Mouse (Mus musculus): ENCODE data around the gene Bdh2. TPM values are rescaled to one million over a fixed set of nuclear protein-coding genes. Genes with fewer than 3 reads are reported as not detected.

Bdh2 gene
- polyA plus RNA-seq (2012; rRNA removed): 4.8 and 5.2 TPM in 2 replicates

DNA sequence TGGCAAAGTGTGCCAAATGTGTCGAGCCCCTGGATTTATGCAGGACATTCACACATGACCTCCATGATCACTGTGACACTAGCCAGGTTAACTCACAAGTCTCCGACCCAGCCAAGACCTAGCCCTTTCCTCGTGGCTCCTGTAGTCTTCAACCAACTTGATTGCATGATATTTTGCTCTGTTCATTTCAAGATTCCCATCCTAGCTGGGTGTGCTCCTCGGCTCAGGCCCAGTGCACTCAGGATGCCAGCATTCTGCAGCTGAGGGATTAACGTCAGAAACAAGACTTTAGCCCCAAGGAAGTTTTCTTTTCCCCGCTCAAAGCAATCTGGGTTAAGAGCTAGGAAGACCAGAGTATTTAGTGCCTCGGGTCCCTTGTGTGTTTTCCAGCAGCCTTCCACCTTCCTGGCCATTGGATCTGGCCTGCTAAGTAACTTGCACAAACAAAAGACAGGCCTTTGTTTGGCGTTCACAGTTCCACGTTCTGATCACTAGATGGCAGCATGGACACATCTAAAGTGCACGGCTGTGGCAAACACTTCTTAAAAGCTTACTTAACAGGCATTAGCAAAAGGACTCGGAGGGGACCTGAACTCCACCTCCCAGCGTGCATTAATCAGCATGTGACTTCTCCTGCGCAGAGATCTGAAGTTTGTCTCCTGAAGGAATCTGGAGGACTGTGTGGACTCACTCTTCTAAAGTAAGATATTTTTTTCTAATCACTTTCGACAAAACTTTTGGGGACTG lies at the start of gene Bdh2:
Bdh2 (plus strand) TSS at position 553 of the 747 bp plus-strand sequence.
- peak; percentile 28 for DNase-seq (ENCODE audit: low read depth)

DNA sequence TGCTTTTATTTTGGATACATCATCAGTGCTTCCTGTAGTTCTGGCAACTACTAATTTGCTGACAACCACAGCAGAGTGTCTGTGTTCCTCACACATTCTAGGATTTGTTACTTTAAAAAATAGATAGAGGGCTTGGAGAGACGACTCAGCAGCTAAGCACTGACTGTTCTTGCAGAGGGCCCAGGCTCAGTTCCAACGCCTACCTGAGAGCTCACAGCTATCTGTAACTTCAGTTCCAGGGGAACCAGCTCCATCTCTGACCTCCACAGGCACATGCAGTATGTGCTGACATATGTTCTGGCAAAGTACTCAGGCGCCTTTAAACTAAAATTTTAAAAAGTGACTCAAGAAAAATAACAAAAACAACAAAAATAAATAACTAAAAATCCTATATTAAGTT lies 49.0 kb upstream of the Bdh2 start:
- DNase-seq (ENCODE audit: low read depth): no peak

- no peak for DNase-seq (ENCODE audit: low read depth)
Observed at GRCm38 (mm10) chr3:135232462-135232861, 48.6 kb upstream of the Bdh2 start.

DNA sequence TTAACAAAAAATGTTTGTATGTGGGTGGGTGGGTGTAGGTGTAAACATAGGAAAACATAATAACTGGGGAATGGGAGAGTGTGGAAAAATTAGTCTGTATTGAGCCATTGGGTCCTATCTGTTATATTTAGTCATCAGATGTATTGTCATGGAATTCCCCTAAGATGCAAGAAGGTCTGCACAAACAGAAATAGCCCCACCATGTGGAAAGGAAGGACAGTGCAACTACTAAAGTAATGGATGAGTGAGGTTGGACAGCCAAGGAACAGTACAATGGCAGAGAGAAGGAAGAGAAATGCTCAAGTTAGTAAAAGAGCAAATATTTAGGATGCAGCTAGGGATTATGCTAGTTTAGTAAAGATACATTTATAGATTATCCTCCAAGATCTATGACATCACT lies 35.3 kb upstream of the Bdh2 start:
- DNase-seq (ENCODE audit: low read depth): no peak

- DNase-seq (ENCODE audit: low read depth): no peak
Observed at GRCm38 (mm10) chr3:135246828-135247227, 34.2 kb upstream of the Bdh2 start.

DNA sequence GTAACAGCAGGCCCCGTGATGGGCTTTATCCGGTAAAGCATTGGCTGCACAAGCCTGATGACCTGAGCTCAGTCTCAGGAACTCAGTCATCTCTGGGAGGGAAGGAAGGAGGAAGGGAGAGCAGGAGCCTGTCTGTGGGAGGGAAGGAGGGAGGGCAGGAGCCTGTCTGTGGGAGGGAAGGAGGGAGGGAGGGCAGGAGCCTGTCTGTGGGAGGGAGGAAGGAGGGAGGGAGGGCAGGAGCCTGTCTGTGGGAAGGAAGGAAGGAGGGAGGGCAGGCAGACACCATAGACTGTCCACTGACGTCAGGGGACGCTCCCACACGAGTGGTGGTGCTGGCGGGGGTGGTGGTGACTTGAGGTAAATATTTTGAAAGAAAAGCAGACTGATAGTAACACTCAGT lies 31.9 kb upstream of the Bdh2 start:
- DNase-seq (ENCODE audit: low read depth): no peak

DNA sequence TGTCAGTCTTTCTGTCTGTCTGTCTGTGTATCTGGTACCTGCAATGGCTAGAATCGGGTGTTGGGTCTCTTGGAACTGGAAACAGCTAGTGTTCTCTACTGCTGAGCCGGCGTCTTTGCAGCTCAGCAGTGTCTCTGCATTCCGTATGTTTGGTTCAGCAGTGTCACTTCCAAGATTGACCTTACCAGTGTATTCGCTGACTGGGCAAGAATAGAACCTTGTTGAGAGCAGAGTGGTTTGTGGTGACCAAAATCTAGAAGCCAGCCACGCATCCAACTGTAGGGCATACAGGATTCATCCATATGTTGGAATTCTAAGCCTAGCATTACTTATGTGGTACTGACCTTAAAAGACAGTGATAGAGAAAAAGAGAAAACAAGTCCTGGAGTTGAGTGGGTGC lies 29.2 kb upstream of the Bdh2 start:
- no peak for DNase-seq (ENCODE audit: low read depth)

DNA sequence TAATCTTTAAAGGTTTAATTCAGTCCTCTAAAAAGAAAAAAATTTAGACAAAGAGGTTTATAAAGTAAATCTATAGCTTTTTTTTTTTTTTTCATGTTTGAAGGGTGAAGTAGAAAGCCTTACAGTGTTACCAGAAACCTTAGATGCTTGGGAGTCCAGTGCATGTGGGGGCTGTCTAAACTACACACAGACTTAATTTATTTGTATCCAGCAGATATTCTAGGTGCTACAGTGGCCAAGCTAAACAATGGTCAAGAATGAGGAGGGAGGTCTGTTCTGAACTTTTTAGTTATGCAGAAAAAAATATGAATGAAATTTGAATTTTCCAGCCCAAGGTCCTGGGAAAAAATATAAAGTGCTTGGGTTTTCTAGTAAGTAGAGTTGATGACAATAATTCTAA lies 26.2 kb upstream of the Bdh2 start:
- no peak for DNase-seq (ENCODE audit: low read depth)

DNA sequence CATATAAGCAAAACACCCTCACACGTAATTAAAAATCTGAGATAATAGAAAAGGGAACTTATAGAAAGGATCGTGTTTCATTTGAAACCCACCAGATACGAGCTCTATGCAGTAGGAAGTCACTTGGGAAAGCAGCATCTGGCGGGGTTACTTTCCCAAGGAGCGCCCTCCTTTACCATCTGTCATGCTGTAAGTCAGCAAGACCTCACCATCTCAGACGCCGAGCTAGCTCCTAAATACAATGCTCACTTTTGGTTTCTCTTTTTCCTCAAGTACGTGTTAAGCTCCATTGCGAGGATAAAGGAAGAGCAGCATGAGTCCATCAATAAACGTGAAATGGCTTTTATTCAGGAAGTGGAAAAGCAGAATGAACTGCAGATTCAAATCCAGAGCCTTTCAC lies 22.1 kb upstream of the Bdh2 start:
- no peak for DNase-seq (ENCODE audit: low read depth)

GRCm38 (mm10) chr3:135260233-135260632 lies 20.8 kb upstream of the Bdh2 start:
- no peak for DNase-seq (ENCODE audit: low read depth)

- DNase-seq (ENCODE audit: low read depth): no peak
Observed at GRCm38 (mm10) chr3:135268616-135269015, 12.4 kb upstream of the Bdh2 start.

- DNase-seq (ENCODE audit: low read depth): no peak
Observed at GRCm38 (mm10) chr3:135269391-135269990, 11.5 kb upstream of the Bdh2 start.

DNA sequence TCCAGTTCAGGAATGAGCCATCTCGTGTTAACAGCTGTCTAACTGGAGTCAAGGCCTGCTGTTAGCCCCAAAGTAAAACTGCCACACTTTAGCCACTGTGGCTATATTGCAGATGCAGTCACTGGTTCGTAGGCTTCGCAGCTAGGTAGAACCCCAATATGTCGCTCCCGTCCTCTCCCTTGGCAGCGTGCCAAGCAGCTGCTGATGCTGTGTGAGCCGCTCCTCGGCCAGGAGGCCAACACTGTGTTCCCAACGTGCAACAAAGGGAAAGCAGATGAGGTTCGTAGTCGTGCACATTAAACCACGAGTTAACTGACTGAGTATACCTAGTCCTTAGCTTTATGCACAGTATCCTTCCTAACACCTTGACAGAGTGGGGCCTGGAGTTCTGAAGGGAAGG lies 8.4 kb upstream of the Bdh2 start:
- no peak for DNase-seq (ENCODE audit: low read depth)

DNA sequence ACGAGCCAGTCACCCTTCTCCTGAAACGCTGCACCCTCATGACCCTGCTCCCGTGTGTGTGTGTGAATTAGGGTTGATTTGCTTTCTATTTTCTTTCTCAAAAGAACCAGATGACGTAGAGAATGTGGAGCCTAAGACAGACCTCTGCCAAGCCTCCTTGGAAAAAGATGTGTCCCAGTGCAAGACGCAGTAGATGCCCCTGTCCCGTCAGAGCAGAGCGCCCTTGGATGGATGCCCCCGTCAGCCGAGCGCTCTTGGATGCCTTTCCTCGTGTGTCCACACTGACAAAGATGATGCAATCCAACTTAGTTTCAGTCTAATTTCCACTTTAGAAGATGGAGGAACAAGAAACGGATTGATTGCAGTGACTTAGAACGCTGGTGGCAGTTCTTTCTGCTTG lies 8.0 kb upstream of the Bdh2 start:
- DNase-seq (ENCODE audit: low read depth): no peak

DNA sequence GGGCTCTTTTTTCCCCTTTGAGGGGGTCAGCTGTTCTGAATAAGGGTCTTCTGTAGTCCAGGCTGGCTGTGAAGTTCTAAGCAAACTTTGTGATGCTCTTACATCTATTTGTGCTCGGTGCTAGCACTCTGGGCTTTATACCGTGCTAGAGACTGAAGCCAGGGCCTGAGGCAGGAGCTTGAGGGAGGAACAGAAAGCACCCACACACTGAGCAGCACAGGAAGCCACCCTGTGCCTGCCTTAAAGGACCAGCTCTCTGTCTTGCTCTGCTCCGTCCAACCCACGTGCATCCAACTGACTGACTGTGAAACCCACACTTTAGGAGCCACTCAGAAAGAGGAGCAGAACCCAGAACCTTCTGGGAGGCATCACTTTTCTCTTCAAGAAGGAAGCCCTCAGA lies 861 bp upstream of the Bdh2 start:
- no peak for DNase-seq (ENCODE audit: low read depth)

- DNase-seq (ENCODE audit: low read depth): no peak
Observed at GRCm38 (mm10) chr3:135281701-135282100, 680 bp downstream of the Bdh2 start.

GRCm38 (mm10) chr3:135285256-135285655 lies 4.2 kb downstream of the Bdh2 start:
- no peak for DNase-seq (ENCODE audit: low read depth)

DNA sequence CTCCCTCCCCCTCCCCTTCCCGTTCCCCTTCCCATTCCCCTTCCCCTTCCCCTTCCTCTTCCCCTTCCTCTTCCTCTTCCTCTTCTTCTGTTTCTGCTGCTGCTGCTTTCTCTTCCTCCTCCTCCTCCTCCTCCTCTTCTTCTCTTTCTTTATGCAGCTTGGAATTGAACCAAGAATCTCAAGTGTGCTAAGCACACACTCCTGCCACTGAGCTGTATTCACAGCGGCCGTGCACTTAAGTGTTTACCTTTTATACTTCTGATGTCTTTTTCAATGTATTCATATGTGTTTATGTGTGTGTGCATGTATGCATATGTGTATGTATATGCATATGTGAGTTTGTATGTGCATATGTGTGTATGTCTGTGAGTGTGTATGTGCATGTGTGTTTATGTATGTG lies 4.8 kb downstream of the Bdh2 start:
- DNase-seq (ENCODE audit: low read depth): no peak

GRCm38 (mm10) chr3:135288138-135288750 lies 7.2 kb downstream of the Bdh2 start:
- DNase-seq (ENCODE audit: low read depth): no peak

DNA sequence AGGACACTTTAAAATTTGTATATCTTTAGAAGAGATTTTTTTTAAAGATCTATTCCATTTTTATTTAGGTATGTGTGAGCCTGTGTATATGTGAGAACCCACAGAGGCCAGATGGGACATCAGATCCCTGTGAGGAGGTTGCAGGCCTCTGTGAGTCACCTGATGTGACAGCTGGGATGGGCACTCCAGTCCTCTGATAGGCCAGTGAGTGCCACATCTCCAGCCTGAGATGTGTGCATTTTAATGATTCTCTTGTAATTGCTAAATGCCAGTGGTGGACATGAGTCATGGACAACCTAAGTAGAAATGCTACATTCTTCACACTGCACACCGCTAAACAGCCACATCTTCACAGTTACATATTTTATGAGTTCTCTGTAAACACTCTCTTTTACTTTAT lies 8.1 kb downstream of the Bdh2 start:
- no peak for DNase-seq (ENCODE audit: low read depth)

DNA sequence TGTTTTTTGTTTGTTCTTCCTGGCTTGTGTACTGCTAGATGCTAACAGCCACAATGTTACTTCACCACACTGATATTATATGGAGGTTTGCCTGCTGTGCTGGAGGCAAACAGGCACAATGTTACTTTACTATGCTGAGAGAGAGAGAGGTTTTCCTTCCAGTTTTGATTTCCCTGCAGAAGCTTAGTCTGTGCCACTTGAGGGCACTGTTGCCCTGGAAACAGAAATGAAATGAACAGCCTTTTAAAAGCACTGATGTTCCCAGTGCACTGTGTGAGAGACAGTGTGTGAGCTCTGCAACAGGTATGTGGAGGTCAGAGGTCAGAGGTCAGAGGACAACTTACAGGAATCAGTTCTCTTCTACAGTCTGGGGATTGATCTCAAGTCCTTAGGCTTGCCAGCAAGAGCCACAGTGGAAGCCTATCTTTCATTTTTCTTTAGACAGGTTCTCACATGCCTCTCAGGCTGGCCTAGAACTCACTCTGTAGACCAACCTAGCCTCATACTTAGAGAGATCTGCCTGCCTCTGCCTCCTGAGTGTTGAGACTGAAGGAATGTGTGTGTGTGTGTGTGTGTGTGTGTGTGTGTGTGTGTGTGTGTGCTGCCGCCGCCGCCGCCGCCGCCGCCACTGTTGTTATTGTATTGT lies 9.4 kb downstream of the Bdh2 start:
- no peak for DNase-seq (ENCODE audit: low read depth)

- DNase-seq (ENCODE audit: low read depth): peak; percentile 78
Observed at GRCm38 (mm10) chr3:135293703-135294102, 12.7 kb downstream of the Bdh2 start.

DNA sequence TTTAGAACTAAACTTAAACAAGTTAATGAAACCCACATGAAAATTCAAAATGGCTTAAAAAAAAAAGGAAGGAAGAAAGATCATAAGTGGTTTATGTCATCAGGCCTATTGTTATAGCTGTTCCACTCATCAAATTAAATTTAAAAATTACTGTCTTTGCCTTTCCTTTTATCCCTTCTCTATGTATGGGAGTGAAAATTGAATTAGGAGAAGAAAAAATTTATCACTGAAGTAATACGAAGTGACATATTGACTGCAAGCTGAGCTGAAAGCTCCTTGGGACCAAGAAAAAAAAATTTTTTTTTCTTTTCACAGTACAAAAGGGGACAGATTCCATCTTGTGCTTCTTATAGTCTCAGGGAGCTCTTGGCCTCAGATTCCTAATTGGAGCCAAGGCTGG lies 14.5 kb downstream of the Bdh2 start:
- no peak for DNase-seq (ENCODE audit: low read depth)

Data from gonadal fat pad, adult 2 months (tissue).